Mouse (Mus musculus) gastrocnemius, postnatal 10 days (tissue): ENCODE measurements at regions not wholly inside any gene's neighbourhood (a gene's known extent, or its start where the extent isn't known, plus 50 kb on each side); places are given as distances from the start of the nearest gene placed in this dataset.

ENCODE experiments used
- DNase-seq: peaks from one replicate; pipeline ENCODE4 v3.0.0; 2021; ENCODE audit warnings: mixed read lengths

DNA sequence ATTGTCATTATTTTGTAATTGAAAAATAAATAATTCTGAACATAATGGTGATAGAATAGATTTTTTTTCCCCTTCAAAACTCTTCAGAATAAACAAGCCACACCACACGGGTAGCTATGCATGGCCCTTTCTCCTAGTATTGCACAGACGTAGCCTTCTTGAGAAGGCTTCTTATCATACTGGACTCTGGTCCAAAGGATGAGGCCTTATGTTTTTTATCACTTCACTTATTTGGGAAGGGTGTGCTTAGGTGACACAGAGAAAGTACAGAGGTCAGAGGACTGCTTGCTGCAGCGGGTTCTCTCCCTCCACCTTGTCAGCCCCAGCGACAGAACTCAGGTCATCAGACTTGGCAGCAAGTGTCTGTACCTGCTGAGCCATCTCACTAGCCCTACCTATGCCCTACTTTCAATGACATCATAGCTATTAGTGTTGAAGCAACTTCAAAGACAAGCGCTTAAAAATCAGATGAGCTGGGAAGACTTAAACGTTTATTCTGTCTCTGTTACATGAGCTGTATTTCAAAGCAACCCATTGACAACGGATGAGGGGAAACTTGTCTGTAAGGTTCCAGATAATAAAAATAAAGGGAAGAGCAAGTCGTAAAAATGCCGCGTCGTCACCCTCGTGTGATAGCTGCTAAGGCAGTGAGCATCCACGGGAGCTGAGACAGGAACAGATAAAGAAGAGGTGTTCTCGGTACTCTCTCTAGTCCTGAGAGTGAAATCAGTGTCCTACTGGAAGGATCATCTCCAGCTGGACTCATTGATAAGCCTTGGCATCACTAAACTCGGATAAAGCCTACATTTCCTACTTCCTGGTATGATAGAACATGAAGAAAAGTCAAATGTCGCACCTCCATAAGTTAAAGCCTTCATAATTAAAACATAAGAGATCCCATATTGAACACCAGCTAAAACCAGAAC lies 226.2 kb downstream of the Sp3 start:
- DNase-seq: no peak

DNA sequence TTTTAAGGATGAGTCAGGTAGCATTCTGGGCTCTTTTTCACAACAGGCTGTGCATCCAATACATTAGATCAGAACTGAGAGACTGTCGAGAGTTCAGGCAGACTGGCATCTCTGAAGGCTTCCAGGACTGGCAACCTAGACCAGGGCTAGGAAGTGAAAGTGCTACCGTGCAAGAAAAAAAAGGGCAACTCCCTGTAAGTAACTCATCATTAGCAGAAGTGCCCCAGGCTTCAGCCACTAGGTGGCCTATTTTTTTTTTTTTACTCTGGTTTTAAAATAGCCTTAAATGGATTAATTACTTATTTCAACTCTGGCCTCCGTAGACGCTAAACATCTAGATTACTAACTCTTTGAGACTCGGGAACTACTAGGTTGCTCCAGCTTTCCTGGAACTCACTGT lies 216.8 kb downstream of the Sp3 start:
- no peak for DNase-seq

DNA sequence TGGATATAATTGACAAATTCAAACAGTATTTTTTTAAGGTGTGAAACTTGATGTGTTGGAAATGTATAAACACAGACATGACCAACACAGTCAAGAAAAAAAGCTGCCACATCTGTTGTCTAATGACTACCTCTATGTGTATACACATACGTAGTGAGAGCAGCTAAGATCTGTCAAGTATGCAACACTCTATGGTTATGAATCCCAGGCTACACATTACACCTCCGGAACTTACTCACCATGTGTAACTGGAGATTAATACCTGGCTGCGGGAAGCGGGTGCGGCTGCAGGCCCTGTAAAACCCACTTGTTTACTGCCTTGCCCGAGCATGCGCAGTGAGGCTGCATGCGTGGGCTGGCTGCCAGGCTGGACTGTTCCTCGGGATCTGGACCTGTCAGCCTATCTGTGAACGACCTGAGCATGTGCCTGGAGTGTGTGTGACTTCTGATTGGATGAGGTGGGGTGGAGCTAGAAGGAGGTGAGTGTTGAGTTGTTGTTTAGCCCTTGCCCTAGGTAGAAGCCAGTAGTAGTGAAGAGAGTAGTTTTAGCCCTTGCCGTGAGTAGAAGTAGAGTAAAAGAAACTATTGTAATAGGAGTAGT lies 211.1 kb downstream of the Sp3 start:
- DNase-seq: no peak

DNA sequence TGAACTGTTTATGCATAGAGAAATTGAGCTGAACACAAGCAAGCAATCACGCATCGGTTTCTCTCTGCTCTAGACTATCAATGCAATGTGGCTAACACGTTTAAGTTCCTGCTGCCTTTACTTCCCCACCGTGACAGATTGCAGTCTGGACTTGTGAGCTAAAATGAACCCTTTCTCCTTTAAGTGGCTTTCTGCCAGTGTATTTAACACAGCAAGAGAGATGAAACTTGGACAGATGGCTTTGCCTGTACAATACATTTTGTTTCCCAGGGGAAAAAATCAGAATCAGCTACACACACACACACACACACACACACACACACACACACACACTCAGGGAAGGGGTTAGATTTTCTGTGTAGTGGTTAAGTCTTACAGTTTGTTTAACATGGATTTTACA lies 206.8 kb downstream of the Sp3 start:
- no peak for DNase-seq

DNA sequence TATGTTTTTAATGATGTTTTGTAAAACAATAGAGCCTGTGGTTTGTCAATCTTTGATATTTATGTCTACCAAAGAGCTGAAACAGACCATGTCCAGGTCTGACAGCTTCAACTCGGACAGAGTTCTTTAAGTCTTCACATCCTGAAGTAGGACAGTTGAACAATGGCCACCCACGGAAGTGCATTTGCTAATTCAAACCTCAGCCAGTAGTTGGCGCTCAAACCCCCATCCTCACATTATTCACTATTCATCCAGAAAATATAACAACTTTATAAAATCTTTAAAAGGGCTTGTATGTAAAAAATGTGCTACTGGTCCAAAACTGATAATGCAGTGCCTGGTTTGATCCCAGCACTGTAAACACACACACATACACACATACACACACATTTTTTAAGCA lies 202.9 kb downstream of the Sp3 start:
- no peak for DNase-seq

DNA sequence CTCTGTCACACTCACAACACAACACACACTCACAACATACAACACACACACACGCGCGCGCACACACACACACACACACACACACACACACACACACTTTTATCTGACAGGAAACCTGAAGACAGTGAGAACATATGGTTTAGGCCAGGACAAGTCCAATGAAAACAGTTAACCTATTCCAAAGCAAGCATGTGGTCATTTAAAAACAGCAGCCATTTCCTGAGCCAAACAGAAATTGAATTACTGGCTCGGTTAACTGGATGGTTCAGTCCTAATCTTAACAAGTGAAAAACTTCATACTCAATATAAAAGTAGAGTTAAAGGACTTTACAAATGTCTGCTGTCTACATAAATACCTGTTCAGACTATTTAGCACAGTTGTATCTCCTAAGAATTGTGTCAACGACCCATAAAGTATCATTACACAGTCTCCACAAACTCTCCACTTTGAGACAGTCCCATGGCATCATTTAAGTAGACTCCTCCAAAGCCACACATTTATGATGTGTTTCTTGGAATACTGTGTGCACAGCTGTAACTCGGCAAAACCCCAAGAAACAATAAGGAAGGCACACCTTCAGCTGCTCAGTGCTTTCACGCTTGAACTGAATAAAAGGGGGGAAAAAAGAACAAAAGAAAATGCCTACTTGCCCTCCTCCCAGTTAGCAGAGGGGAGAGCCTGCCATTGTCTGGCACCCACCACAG lies 202.3 kb downstream of the Sp3 start:
- DNase-seq: no peak

DNA sequence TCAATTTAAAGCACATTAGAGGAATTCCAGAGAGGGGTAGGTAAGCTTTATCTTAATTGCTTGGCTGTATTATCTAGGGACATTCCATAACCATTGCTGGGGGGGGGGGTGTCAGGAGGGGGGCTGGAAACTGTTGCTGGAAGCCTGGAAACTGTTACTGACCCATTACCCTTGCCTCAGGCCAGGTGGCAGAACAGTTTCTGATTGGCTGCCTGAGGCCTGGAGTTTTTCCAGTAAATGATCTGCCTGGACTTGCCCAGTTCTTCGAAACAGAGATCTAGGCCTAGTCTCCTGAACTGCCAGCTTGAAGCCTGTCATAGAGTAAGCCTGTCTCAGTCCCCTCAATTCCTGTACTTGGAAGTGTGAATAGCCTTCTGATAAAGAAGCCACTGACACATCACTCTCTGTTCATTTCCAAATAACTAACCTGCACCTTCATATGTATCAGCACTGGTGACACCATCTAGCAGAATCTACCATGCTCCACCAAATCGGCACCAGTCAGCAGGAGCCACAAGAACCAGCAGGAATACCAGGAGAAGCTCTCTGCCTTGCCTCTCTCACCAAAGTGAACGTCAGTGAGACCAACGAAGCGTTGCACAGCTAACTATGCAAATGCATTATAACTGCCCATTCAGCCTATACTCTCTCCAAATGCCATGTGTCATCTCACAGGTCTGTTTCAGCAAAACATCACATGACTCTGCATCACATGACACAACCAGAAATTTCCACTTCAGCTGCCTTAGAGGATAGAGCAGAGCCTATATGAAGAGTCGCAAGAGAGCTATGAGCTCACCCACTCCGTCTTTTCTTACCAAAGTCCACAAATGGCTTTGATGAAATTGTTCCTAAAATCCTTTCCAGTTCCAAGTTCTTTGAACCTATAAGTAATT lies 200.7 kb downstream of the Sp3 start:
- DNase-seq: no peak

DNA sequence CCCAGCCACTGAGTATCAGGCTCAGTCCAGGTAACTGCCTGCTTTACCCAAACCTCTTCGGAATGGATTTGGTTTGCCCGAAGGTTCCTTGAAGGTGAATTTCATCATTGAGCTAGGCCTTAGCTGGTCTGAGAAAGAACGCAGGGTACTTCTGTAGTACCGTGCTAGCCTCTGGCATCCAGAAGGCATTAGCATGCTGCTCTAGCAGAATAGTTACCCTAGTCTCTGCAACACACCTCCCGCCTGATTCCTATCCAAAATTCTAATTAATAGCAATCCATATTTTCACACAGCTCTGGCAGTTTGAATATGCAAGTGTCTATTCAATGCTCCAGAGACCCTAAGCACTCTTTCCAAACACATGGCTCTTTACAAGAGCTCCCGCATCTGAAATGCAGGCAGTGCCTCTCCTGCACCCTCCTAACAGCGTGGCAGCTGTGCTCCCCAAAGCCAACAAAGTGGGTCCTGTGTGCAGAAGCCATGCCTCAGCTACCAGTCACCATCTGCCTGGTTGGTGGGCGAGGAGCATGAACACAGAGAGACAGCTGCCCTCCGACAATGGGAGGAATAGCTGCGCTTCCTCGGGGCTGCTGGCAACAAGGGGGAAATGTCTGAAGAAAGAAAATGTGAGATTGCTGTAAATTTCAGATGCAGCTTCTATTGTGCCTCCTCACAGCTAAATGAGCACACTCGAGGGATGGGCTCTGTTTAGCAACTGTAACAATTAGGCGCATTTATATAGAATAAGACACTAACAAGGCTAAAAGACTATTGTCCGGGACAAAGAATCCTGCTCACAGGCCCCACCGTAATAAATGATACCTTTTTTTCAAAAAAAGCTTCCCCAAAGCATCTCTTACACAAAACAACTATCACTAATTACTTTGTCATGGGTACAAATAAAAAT lies 198.6 kb downstream of the Sp3 start:
- no peak for DNase-seq

DNA sequence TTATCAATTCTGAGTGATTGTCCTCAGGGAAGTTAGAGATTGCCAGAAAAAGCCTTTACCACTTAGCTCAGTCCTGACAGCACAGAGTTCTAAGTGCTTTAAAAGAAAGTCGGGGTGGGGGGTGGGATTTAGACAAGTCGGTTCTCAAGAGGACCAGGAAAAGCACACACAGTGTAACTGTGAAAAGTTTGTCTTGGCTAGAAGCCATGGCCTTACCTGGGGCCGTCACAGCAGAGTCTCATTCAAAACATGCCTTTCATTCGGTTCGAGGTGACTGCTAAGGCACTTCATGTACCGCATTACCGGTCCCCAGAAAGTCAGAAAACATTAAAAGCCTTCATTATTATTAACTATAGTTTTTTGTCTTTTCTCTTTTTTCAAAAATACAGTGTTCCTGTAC lies 197.9 kb downstream of the Sp3 start:
- no peak for DNase-seq

DNA sequence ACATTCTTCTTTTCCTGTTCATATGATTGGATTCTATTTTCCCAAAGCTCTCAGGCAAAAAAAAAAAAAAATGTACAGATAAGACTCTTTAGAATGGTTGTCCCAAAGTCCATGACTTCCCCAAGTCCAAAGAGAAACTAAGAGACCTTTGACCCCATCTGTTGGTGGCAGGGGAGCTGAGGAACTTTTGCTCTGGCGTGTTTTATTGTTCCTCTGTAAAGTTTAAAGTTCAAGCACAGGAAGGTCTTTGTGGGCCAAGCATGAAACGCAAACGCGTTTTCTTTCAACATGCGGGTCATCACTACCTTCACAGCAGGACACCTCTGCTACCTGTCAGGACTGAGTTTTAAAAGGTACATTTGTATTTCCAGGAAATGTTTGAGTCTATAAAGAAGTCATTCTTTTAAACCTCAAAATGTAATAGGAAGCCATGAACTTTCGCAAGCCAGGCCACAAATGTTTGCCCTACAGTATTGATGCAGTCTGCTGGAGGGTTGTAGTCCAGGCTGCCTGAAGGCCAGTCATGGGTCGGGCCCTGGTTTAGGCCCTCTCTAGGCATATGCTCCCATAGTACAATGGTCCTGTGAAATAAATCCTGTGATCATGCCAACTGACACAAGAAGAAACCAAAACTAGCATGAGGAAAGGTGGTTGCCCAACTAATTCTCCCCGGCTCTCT lies 194.7 kb downstream of the Sp3 start:
- no peak for DNase-seq

DNA sequence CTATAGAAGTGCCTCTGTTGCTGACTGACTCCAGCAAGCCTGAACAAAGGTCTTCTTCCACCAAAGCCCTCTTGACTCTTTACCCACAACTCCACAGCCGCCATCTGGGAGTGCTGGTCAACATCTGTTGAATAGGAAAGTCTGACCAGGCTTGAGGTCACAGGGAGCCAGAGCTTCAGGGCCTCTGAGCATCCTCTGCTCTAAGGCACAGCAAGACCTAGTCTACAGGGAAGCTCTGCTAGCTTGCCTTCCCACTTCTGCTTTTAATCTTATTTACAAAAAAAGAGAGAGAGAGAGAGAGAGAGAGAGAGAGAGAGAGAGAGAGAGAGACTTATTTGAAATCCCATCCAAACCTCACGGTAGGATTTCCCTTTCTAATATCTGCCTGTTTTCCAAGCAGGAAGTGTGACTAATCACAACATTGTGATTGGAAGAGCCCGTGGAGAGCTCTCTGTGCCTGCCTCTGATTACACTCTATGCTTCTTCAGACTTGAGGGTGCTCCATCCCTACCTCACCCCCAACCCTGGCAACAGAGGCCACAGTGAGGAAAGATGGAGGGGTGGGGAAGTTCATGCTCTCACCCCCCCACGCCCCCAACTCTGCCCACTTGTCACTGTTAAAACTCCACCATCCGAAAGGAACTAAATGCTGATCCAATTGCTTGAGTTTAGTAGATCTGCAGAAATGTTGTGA lies 194.1 kb downstream of the Sp3 start:
- DNase-seq: no peak

DNA sequence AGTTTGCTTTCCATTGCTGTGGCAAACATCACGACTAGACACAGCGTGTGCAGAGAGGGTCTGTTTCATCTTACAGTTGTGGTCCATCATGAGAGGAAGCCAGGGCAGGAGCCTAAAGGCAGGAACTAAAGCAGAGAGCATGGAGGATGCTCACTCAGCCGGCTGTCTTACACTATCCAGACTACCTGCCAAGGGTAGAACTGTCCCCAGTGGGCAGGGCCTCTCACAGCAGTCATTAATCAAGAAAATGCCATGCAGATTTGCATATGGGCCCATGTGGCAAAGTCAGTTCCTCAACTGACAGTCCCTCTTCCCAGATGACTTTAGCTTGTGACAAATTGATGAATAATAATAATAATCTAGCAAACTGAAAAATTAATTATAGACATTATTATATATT lies 192.6 kb downstream of the Sp3 start:
- DNase-seq: no peak

DNA sequence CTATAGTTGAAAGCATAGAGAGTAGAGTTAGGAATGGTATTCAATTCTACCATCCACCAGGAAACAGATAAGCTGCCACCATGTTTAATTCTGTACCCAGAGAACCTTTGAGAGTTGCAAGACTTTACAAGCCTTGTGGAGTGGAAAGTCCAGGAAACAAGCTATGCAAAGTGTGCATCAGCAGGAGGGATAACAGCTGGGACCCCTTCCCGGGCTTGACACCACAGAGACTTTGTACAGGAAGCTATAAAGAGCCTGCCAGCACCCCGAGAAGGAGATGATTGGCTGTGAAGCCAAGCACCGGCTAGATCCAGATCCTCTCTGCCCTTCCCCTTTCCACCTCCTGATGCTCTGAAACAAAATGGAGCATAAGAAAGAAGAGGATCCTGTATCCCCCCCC lies 188.8 kb downstream of the Sp3 start:
- DNase-seq: no peak

DNA sequence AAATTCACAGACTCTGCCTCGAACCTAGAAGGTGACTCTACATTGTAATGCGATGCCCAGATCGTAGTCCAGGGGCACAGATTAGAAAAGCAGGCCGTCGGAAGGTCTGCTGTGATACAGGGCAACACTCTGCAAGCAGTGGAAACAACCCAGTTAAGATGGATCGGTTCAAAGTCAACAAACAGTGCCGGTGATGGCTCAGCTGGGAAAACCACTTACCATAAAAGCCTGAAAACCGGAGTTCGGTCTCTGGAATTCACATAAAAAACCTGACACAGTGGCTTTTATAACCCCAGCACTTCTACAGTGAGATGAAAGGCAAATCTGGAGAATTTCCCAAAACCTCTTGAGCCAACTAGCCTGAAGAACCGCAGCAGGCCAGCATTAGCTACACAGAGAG lies 186.8 kb downstream of the Sp3 start:
- no peak for DNase-seq

DNA sequence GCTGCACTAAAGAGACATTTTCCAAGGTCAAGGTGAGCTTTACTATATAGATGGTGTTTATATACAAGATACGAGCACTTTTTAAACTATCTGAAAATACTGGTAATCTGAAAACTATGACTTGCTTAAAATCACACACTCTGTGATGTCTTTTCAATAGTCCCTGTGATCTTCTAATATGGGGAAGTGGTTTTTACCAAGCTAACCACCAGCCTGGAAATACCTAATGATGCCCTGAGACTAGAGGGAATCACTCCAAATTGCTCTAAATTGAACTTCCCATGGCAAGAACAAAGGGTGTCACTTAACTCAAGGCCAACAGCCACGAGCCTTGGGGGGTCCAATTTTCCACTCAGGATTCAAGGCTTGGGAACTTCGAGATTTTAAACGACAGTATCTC lies 185.7 kb downstream of the Sp3 start:
- DNase-seq: no peak

DNA sequence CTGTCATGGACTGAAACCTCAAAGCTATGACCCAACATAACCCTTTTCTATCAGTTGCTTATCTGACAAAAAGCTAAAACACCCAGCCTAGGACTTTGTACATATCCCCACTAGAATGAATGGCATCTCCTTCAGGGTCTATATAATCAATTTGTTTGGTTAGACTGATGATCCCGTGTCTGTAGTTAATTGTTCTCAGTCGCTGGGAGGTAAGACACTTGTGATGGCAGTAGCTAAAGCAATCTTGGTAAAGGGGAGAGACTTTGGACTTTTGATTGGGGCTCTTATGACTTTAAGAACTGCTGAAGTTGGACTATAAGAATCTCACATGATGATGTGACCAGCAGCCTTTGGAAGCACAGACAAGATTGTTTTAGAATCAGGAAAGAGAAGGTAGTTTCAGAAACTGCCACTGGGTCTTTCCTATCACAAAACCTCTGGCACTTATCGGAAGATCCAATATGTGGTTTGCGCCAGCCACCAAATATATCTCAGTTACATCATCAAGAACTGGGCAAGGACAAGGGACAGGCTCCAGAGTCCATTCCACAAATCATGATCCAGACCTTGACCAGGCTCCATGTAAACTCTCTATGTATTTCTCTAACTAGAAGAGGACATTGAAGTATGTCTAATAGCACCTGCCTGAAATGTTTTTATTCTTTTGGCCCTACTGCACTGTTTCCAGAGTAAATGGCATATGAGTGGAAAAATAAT lies 183.1 kb downstream of the Sp3 start:
- no peak for DNase-seq

DNA sequence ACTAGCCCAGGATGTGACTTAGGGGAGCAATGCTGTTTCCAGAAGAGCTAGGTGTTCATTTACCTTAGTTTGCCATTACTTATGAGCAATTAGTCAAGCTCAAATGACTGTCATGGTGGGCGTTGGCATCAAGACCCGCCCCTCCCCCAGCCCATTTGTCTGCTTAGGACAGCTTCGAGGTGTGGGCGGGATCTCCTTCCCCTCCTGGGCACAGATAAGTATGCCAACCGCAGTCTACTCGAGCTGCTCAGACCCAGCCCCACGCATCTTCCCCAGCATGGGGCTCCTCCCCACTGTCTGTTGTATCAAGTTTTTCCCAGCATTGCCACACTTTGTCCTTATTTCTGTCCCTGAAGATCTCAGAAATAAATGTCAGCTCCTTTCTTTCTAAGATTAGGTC lies 179.6 kb downstream of the Sp3 start:
- DNase-seq: no peak

DNA sequence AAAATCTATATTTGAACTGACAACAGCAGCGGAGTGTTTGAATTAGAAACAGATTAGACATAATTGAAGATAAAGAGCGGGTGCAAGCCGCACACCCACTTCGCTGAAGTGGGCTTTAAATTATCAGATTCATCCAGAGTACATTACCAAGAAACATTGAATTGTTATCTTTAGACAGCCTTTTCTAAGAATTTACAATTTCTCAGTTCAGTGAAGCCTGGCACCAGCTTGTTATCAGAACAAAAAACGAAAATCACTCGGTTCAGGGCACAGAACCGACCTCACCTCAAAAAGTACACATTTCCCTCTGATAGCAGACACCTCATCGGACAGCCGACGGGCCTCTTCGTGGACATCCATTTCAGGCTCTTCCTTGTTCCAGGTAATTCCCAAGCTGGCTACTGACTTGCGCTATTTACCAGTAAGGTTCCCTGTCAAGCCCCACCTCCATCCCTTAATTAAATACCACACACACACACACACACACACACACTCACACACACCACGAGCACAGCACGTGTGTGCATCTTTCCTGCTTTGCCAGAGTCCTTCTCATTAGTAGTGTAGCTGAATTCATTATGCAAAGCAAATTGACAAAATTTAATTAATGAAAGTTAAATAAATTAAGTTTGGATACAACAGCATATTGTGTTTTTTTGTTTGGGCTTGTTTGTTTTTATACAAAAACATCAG lies 166.8 kb downstream of the Sp3 start:
- no peak for DNase-seq

DNA sequence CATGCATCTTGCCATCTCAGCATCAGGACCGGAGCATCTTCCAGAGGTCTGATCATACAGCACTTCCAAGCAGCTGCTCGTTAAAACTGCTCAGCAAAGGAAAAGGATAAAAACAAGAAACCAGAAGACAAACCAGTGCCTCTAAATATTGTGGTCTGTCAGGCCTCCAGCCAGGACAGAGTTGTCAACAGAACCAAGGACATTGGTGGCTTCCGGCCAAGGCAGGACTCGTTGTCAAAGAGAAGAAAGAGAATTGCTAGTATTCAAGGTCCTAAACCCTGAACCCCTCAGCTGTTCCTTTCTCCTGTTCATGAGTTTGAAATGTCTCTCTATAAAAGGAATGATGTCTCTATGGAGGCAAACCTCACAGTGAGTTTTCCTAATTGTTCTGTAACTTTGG lies 155.0 kb downstream of the Sp3 start:
- DNase-seq: no peak
